Mouse (Mus musculus) adrenal gland, postnatal 36 days (tissue): ENCODE data around the gene Lysmd1. TPM values are rescaled to one million over a fixed set of nuclear protein-coding genes. Genes with fewer than 3 reads are reported as not detected.
"Not testable (repeated sequence)": the region's sequence is repeated elsewhere in the genome, so short reads cannot be mapped to it uniquely, and the experiment has no call there.

ENCODE experiments used
- DNase-seq, 2 experiments: peaks; one replicate each; pipeline ENCODE4 v3.0.0; 2021; ENCODE audit warnings: mixed read lengths in 1 of 2
- long read RNA-seq, 2 experiments: library from polyadenylated mRNA; stranded (forward); transcript quantifications; one replicate each; pipeline ENCODE4 v2.0.0; 2021; ENCODE audit warnings: borderline sequencing depth in 2 of 2
- total RNA-seq, 2 experiments: library from RNA; stranded (reverse); gene quantifications; 2 replicates each; pipeline ENCODE4 v1.2.3; 2021

Gene Lysmd1
- 1 to 10 TPM; 8.3 to 9.7 TPM for total RNA-seq
- long read RNA-seq, experiment 1, transcript Lysmd1-201 (3 exons, 2,394 nt): major isoform, 14 of 21 reads
- long read RNA-seq, experiment 1, partial matches to known transcripts: 1 of 21 reads
- long read RNA-seq, experiment 1, other reads (novel, unspliced or antisense): 6 of 21 reads
- long read RNA-seq, experiment 2, partial matches to known transcripts: 0 of 2 reads
- long read RNA-seq, experiment 2, other reads (novel, unspliced or antisense): 0 of 2 reads

GRCm38 (mm10) chr3:95133680-95134101, at the start of gene Lysmd1, which contains the start of gene Scnm1:
Gene Lysmd1, plus strand, starts transcription at chr3:95134088.
Gene Scnm1, minus strand, starts transcription at chr3:95134011.
- peak; percentile 92 to 94 for DNase-seq

GRCm38 (mm10) chr3:95088071-95088470, 45.8 kb upstream of the Lysmd1 start:
- no peak for DNase-seq

GRCm38 (mm10) chr3:95100854-95101253, 33.0 kb upstream of the Lysmd1 start:
- DNase-seq: no peak

- no peak for DNase-seq
These were observed 28.8 kb upstream of the Lysmd1 start for GRCm38 (mm10) chr3:95105121-95105520.

- DNase-seq: no peak
These were observed 28.1 kb upstream of the Lysmd1 start for GRCm38 (mm10) chr3:95105586-95106337.

GRCm38 (mm10) chr3:95106338-95107117, 27.4 kb upstream of the Lysmd1 start, which contains the start of gene Pip5k1a:
Gene Pip5k1a, minus strand, starts transcription at chr3:95106930.
- DNase-seq: peak; percentile 96

- not testable (repeated sequence) for DNase-seq
These were observed 26.6 kb upstream of the Lysmd1 start for GRCm38 (mm10) chr3:95107308-95107707.

- DNase-seq: no peak
These were observed 26.0 kb upstream of the Lysmd1 start for GRCm38 (mm10) chr3:95107898-95108297.

- peak; percentile 93 for DNase-seq
These were observed 22.8 kb upstream of the Lysmd1 start, which contains the start of gene Vps72 for GRCm38 (mm10) chr3:95110911-95111726. Gene Vps72, plus strand, starts transcription at chr3:95111022.

- no peak for DNase-seq
These were observed 21.1 kb upstream of the Lysmd1 start for GRCm38 (mm10) chr3:95112760-95113159.

- DNase-seq: no peak
These were observed 16.1 kb upstream of the Lysmd1 start for GRCm38 (mm10) chr3:95117751-95118150.

GRCm38 (mm10) chr3:95121580-95121979, 12.3 kb upstream of the Lysmd1 start:
- DNase-seq: no peak

- DNase-seq: no peak
These were observed 9.6 kb upstream of the Lysmd1 start, which contains the start of gene Tmod4 for GRCm38 (mm10) chr3:95124246-95124645. Gene Tmod4, plus strand, starts transcription at chr3:95124476.

- peak; percentile 59 to 65 for DNase-seq
These were observed 8.9 kb upstream of the Lysmd1 start for GRCm38 (mm10) chr3:95124972-95125371.

- no peak for DNase-seq
These were observed 4.6 kb upstream of the Lysmd1 start for GRCm38 (mm10) chr3:95129226-95129651.

GRCm38 (mm10) chr3:95130081-95130480, 3.8 kb upstream of the Lysmd1 start:
- DNase-seq: no peak

GRCm38 (mm10) chr3:95132389-95132788, 1.5 kb upstream of the Lysmd1 start:
- DNase-seq: not testable (repeated sequence)

GRCm38 (mm10) chr3:95133176-95133575, 712 bp upstream of the Lysmd1 start:
- DNase-seq: no peak

GRCm38 (mm10) chr3:95134133-95134532, 245 bp downstream of the Lysmd1 start:
- DNase-seq: not testable (repeated sequence)

- peak; percentile 60 to 81 for DNase-seq
These were observed 1.1 kb downstream of the Lysmd1 start for GRCm38 (mm10) chr3:95135023-95135422.

- DNase-seq: no peak
These were observed 1.7 kb downstream of the Lysmd1 start for GRCm38 (mm10) chr3:95135433-95136052.
